16 mouse cellular contexts compared by ENCODE assay signal in the genomic region with DNA sequence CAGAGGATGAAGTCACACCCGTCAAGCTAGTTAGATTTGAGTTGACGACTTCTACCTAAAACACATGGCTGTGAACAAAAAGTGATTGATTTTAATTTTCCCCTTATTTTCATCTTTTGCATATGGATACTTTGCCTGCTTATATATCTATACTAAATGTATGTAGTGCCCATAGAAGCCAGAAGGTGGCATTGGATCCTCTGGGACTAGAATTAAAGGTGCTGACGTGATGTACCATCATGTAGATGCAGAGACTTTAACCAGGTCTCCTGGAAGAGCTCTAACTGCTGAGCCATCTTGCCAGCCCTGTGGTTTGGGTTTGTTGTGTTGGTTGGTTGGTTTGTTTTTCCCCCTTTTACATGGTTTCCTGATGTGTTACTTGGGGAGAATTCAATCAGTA. TPM values are rescaled to one million over a fixed set of nuclear protein-coding genes. Genes with fewer than 3 reads are reported as not detected.
A peak's percentile ranks its signal among the peaks of the same experiment; 100 is the strongest.
DNase-seq lines count a peak whose midpoint lies in the region; TF ChIP-seq lines count a peak whose summit lies in the region.
"Had no signal": no experiment of that assay in that cellular context is flagged by ENCODE, and none has a peak within 500 bp of the region (broad histone marks: within the 10 kb centered on the region; RNA-seq: fewer than 3 reads in every experiment).

No protein-coding gene starts in this region.

- no peak for DNase-seq in layer of hippocampus, adult 2 months (ENCODE audit: low spot score in 2 of 2)
- DNase-seq in layer of hippocampus, postnatal 25 days (ENCODE audit: extremely low spot score in 1 of 2, low spot score in 1 of 2): no peak
- peak; percentile 54 for DNase-seq in 416B (ENCODE audit: low read depth)
- peak; percentile 39 for DNase-seq in CD4-positive helper T cell, adult 2 months (ENCODE audit: low read depth, low spot score)
- peak; percentile 29 for DNase-seq in brain, embryonic 14.5 days (ENCODE audit: low read depth)
- no peak for DNase-seq in cerebellum, adult 9-10 months
- DNase-seq in right cerebral cortex, postnatal 10 days (ENCODE audit: low spot score in 2 of 2): no peak
- DNase-seq in layer of hippocampus, adult 9-11 months: no peak
- DNase-seq: adrenal gland, adult 2 months; cerebellum, postnatal 36 days; layer of hippocampus, postnatal 36 days; spleen, adult 18-20 months had no signal

- no peak for TF ChIP-seq POLR2A in brain, embryonic 14.5 days (IDR thresholded peaks at IDR 0.05; ENCODE audit: borderline replicate concordance, extremely low read depth, insufficient read depth, insufficient read length, poor library complexity, severe bottlenecking)

- H3K4me3 ChIP-seq in layer of hippocampus, adult 2 months: no peak overlapping the region
- H3K4me3 ChIP-seq: forebrain, embryonic 15.5 days; heart, embryonic 13.5 days; intestine, embryonic 15.5 days; liver, embryonic 15.5 days had no signal

- no peak overlapping the region for H3K27ac ChIP-seq in layer of hippocampus, adult 2 months
- H3K27ac ChIP-seq: forebrain, embryonic 15.5 days; heart, embryonic 13.5 days; intestine, embryonic 15.5 days; liver, embryonic 15.5 days had no signal

- TF ChIP-seq CTCF in layer of hippocampus, adult 2 months (conservative IDR thresholded peaks at IDR 0.05): peak; percentile 65
- TF ChIP-seq CTCF in brain, embryonic 14.5 days (IDR thresholded peaks at IDR 0.05; ENCODE audit: borderline replicate concordance, extremely low read depth, insufficient read depth, insufficient read length): peak; percentile 19; the same call in 1 of the 2 replicates

RNA-seq across cellular contexts. Expression of gene Fgfr1op, which starts 32.4 kb away (rescaled TPM):
- 10 to 100 TPM; 12.4 to 14.3 TPM for total RNA-seq in layer of hippocampus, adult 2 months (2021)
- total RNA-seq in layer of hippocampus, postnatal 25 days (2021): 10 to 100 TPM; 15.3 to 15.7 TPM
- polyA plus RNA-seq in brain, embryonic 14.5 days (2012; rRNA removed): 14.1 and 14.6 TPM in 2 replicates

RNA-seq across cellular contexts. Expression of gene Ccr6, which starts 38.2 kb away (rescaled TPM):
- total RNA-seq in layer of hippocampus, adult 2 months (2021): under 1 TPM in 1 of 2 experiments, not detected in 1; 0.31 TPM
- total RNA-seq in layer of hippocampus, postnatal 25 days (2021): under 1 TPM; 0.22 to 0.38 TPM
- polyA plus RNA-seq in brain, embryonic 14.5 days (2012; rRNA removed): not detected in 2 replicates
- total RNA-seq: adrenal gland, adult 2 months; layer of hippocampus, postnatal 36 days had no signal
- polyA plus RNA-seq: forebrain, embryonic 15.5 days; heart, embryonic 13.5 days; liver, embryonic 15.5 days had no signal

RNA-seq across cellular contexts. Expression of gene Rnaset2a, which starts 49.8 kb away (rescaled TPM):
- 1 to 10 TPM; 6.3 to 7.2 TPM for total RNA-seq in layer of hippocampus, adult 2 months (2021)
- total RNA-seq in layer of hippocampus, postnatal 25 days (2021): 1 to 10 TPM; 6.0 to 6.3 TPM
- 14.4 and 16.0 TPM in 2 replicates for polyA plus RNA-seq in brain, embryonic 14.5 days (2012; rRNA removed)

RNA-seq across cellular contexts. Expression of gene Gm49673, which starts 50.1 kb away (rescaled TPM):
- under 1 TPM in 1 of 2 experiments, not detected in 1; 0.29 TPM for total RNA-seq in layer of hippocampus, adult 2 months (2021)
- total RNA-seq in layer of hippocampus, postnatal 25 days (2021): under 1 TPM; 0.10 to 0.63 TPM
- polyA plus RNA-seq in brain, embryonic 14.5 days (2012; rRNA removed): 0.24 and 0.90 TPM in 2 replicates
- total RNA-seq: adrenal gland, adult 2 months had no signal
- polyA plus RNA-seq: heart, embryonic 13.5 days; liver, embryonic 15.5 days had no signal

Comparison
In these comparisons a context has a peak if more than half of its experiments do, and no peak if none do; other contexts are left out.
1. DNase-seq: peak in 416B (single experiment), CD4-positive helper T cell, adult 2 months (single experiment) and brain, embryonic 14.5 days (single experiment); none in layer of hippocampus, adult 2 months (0 of 2), layer of hippocampus, postnatal 25 days (0 of 2), cerebellum, adult 9-10 months (single experiment), right cerebral cortex, postnatal 10 days (0 of 2) and layer of hippocampus, adult 9-11 months (single experiment).